ENCODE assay signal across 29 mouse cellular contexts in genomic region chr1:36315776-36316100, GRCm38 (mm10). TPM values are rescaled to one million over a fixed set of nuclear protein-coding genes. Genes with fewer than 3 reads are reported as not detected.
DNase-seq lines count a peak whose midpoint lies in the region; ATAC-seq and TF ChIP-seq lines count a peak whose summit lies in the region.
"Had no signal": no experiment of that assay in that cellular context is flagged by ENCODE, and none has a peak within 500 bp of the region (broad histone marks: within the 10 kb centered on the region; RNA-seq: fewer than 3 reads in every experiment).

No protein-coding gene starts in this region.

- no peaks in the 10 kb centered on the region for H3K27me3 ChIP-seq in midbrain, embryonic 11.5 days (ENCODE audit: control insufficient read depth, insufficient read depth, low read length)
- no peaks in the 10 kb centered on the region for H3K27me3 ChIP-seq in midbrain, embryonic 13.5 days
- H3K27me3 ChIP-seq in G1E (ENCODE audit: insufficient read depth, low read length), result no peaks in the 10 kb centered on the region; the same call in 1 of the 2 replicates
- no peaks in the 10 kb centered on the region for H3K27me3 ChIP-seq in myocyte (ENCODE audit: control insufficient read depth, insufficient read depth, insufficient read length)
- H3K27me3 ChIP-seq in heart, embryonic 10.5 days (ENCODE audit: insufficient read depth, poor library complexity, severe bottlenecking), result no peaks in the 10 kb centered on the region
- H3K27me3 ChIP-seq: embryonic facial prominence, embryonic 12.5 days; embryonic facial prominence, embryonic 15.5 days; heart, embryonic 12.5 days; heart, embryonic 15.5 days had no signal

- no peak overlapping the region for H3K4me3 ChIP-seq in midbrain, embryonic 11.5 days (ENCODE audit: low read depth, low read length)
- no peak overlapping the region for H3K4me3 ChIP-seq in midbrain, embryonic 13.5 days (replicated peaks)
- H3K4me3 ChIP-seq in G1E (ENCODE audit: low read depth, low read length) (no peak overlapping the region), myocyte (no peak overlapping the region)
- H3K4me3 ChIP-seq in heart, embryonic 10.5 days, result no peak overlapping the region
- H3K4me3 ChIP-seq: embryonic facial prominence, embryonic 12.5 days; embryonic facial prominence, embryonic 15.5 days; gastrocnemius, adult 2 months; heart, embryonic 12.5 days; heart, embryonic 15.5 days had no signal

- H3K36me3 ChIP-seq in midbrain, embryonic 11.5 days (ENCODE audit: control insufficient read depth, insufficient read depth, low read length), result no peaks in the 10 kb centered on the region
- H3K36me3 ChIP-seq in midbrain, embryonic 13.5 days, result peaks cover 10% of the 10 kb centered on the region; the same call in 1 of the 2 replicates
- H3K36me3 ChIP-seq in G1E (replicated peaks), result peaks cover 95% of the 10 kb centered on the region
- H3K36me3 ChIP-seq in myocyte (ENCODE audit: control insufficient read depth, insufficient read depth), result peaks cover 75% of the 10 kb centered on the region
- peaks cover 14% of the 10 kb centered on the region for H3K36me3 ChIP-seq in heart, embryonic 10.5 days

- H3K4me2 ChIP-seq in midbrain, embryonic 11.5 days, result no peak overlapping the region
- H3K4me2 ChIP-seq in midbrain, embryonic 13.5 days (replicated peaks), result no peak overlapping the region
- no peak overlapping the region for H3K4me2 ChIP-seq in myocyte (ENCODE audit: low read depth)
- H3K4me2 ChIP-seq: embryonic facial prominence, embryonic 12.5 days; embryonic facial prominence, embryonic 15.5 days; heart, embryonic 12.5 days; heart, embryonic 15.5 days; hindbrain, embryonic 14.5 days had no signal

- no peaks in the 10 kb centered on the region for H3K9me3 ChIP-seq in midbrain, embryonic 11.5 days (ENCODE audit: control insufficient read depth, low read length)
- H3K9me3 ChIP-seq in midbrain, embryonic 13.5 days, result no peaks in the 10 kb centered on the region
- no peaks in the 10 kb centered on the region for H3K9me3 ChIP-seq in G1E (replicated peaks)
- H3K9me3 ChIP-seq in heart, embryonic 10.5 days, result no peaks in the 10 kb centered on the region
- H3K9me3 ChIP-seq: embryonic facial prominence, embryonic 12.5 days; embryonic facial prominence, embryonic 15.5 days; heart, embryonic 12.5 days; heart, embryonic 15.5 days had no signal

- no peak overlapping the region for H3K27ac ChIP-seq in midbrain, embryonic 11.5 days (ENCODE audit: low read depth, low read length)
- no peak overlapping the region for H3K27ac ChIP-seq in midbrain, embryonic 13.5 days
- no peak overlapping the region for H3K27ac ChIP-seq in heart, embryonic 10.5 days
- H3K27ac ChIP-seq: embryonic facial prominence, embryonic 12.5 days; embryonic facial prominence, embryonic 15.5 days; gastrocnemius, adult 2 months; heart, embryonic 15.5 days; hindbrain, embryonic 14.5 days; hindbrain, postnatal 0 days had no signal

- ATAC-seq in midbrain, embryonic 11.5 days (ENCODE audit: low FRiP score), result no peak
- no peak for ATAC-seq in midbrain, embryonic 13.5 days
- no peak for ATAC-seq in G1E (ENCODE audit: extremely low read depth, insufficient number of reproducible peaks, low FRiP score, poor library complexity, severe bottlenecking)
- ATAC-seq: forebrain, embryonic 14.5 days; hindbrain, postnatal 0 days; inflammation-experienced regulatory T-cells, adult 6 months; intestine, embryonic 16.5 days had no signal

- 0 out of 2 replicates have a peak, but pooled peaks have one; percentile 11 for TF ChIP-seq CTCF in G1E (IDR thresholded peaks at IDR 0.05; ENCODE audit: low read depth, low read length)

- H3ac ChIP-seq in myocyte (ENCODE audit: control insufficient read depth, insufficient read length), result no peak overlapping the region

- DNase-seq in midbrain, embryonic 11.5 days (ENCODE audit: low spot score, missing footprints), result peak; percentile 56
- DNase-seq in G1E (ENCODE audit: low spot score), result no peak
- no peak for DNase-seq in kidney, adult 18-20 months
- no peak for DNase-seq in heart, embryonic 10.5 days (ENCODE audit: low spot score)
- DNase-seq: cerebellum, adult 11 months; cerebellum, adult 2 months; cerebellum, adult 9-11 months; cerebellum, postnatal 25 days; forebrain, postnatal 0 days; gastrocnemius, adult 2 months; gastrocnemius, postnatal 14 days; heart, adult 11 months; heart, postnatal 10 days; heart, postnatal 36 days had no signal

- 89% methylated on average over 2 of the region's 2 CpGs for WGBS in midbrain, embryonic 11.5 days
- WGBS in midbrain, embryonic 13.5 days, result 76% methylated on average over 2 of the region's 2 CpGs
- WGBS in heart, embryonic 10.5 days, result 84% methylated on average over 2 of the region's 2 CpGs

- no peak for TF ChIP-seq POLR2A in myocyte (IDR thresholded peaks at IDR 0.05; ENCODE audit: insufficient read length, low read depth)

- H3K9ac ChIP-seq in midbrain, embryonic 11.5 days (ENCODE audit: low read length), result no peak overlapping the region
- H3K9ac ChIP-seq in midbrain, embryonic 13.5 days (replicated peaks), result no peak overlapping the region
- H3K9ac ChIP-seq: embryonic facial prominence, embryonic 12.5 days; embryonic facial prominence, embryonic 15.5 days; forebrain, postnatal 0 days; heart, embryonic 12.5 days; heart, embryonic 15.5 days; hindbrain, embryonic 14.5 days had no signal

- no peaks in the 10 kb centered on the region for H3K4me1 ChIP-seq in midbrain, embryonic 11.5 days (ENCODE audit: control insufficient read depth, insufficient read depth, low read length)
- H3K4me1 ChIP-seq in midbrain, embryonic 13.5 days (replicated peaks), result no peaks in the 10 kb centered on the region
- peaks cover 24% of the 10 kb centered on the region for H3K4me1 ChIP-seq in G1E (ENCODE audit: insufficient read depth, low read depth, low read length)
- H3K4me1 ChIP-seq in heart, embryonic 10.5 days, result 0 out of 2 replicates have a peak, but pooled peaks cover 5% of the 10 kb centered on the region
- H3K4me1 ChIP-seq: embryonic facial prominence, embryonic 12.5 days; embryonic facial prominence, embryonic 15.5 days; heart, embryonic 12.5 days; heart, embryonic 15.5 days had no signal

- H3K79me2 ChIP-seq in myocyte (ENCODE audit: control insufficient read depth, insufficient read depth), result peaks cover 62% of the 10 kb centered on the region

TF ChIP-seq in myocyte, 11 proteins besides CTCF, POLR2A, EP300 and RAD21:
- no peak for TF ChIP-seq TCF12 (IDR thresholded peaks at IDR 0.05; ENCODE audit: insufficient read depth, poor library complexity, severe bottlenecking)
- no peak for TF ChIP-seq USF1 (IDR thresholded peaks at IDR 0.05; ENCODE audit: low read depth)
- TF ChIP-seq REST (IDR thresholded peaks at IDR 0.05; ENCODE audit: insufficient read depth, insufficient read length), result no peak
- no peak for TF ChIP-seq TCF3 (IDR thresholded peaks at IDR 0.05; ENCODE audit: insufficient read length, low read depth)
- TF ChIP-seq SRF (IDR thresholded peaks at IDR 0.05; ENCODE audit: control insufficient read depth, insufficient read length, low read depth), result no peak
- TF ChIP-seq POLR2AphosphoS2 (IDR thresholded peaks at IDR 0.05; ENCODE audit: insufficient read length, low read depth), result peak; percentile 30
- TF ChIP-seq MYOD1 (IDR thresholded peaks at IDR 0.05; ENCODE audit: control insufficient read depth in 1 of 3, insufficient read length in 2 of 3, low read depth in 2 of 3), result no peak
- no peak for TF ChIP-seq E2F4 (IDR thresholded peaks at IDR 0.05; ENCODE audit: insufficient read depth)
- TF ChIP-seq MAX (IDR thresholded peaks at IDR 0.05; ENCODE audit: low read depth), result no peak

RNA-seq across cellular contexts. Expression of gene Arid5a, which starts 8.2 kb away (rescaled TPM):
- polyA plus RNA-seq in midbrain, embryonic 11.5 days (2014; fragmentation: Nextera tagmentation; extraction: Ambion mirVana), result 1.8 and 2.0 TPM in 2 replicates
- 2.3 and 2.4 TPM in 2 replicates for polyA plus RNA-seq in midbrain, embryonic 13.5 days (2015; fragmentation: Nextera tagmentation; extraction: Ambion mirVana)
- 5.5 and 8.7 TPM in 2 replicates for total RNA-seq in G1E (2014; fragmentation: Nextera tagmentation)
- 8.2 and 8.4 TPM in 2 replicates for total RNA-seq in G1E (2017)
- 32.1 and 33.6 TPM in 2 replicates for polyA plus RNA-seq in G1E (2012)
- 65.8 TPM for polyA plus RNA-seq in myocyte (2012; fragmentation: generic; extraction: Trizol)
- 5.3 and 6.7 TPM in 2 replicates for polyA plus RNA-seq in heart, embryonic 10.5 days (2016; fragmentation: Nextera tagmentation; extraction: Ambion mirVana)

RNA-seq across cellular contexts. Expression of gene Neurl3, which starts 41.3 kb away (rescaled TPM):
- 0.33 and 0.57 TPM in 2 replicates for polyA plus RNA-seq in midbrain, embryonic 11.5 days (2014; fragmentation: Nextera tagmentation; extraction: Ambion mirVana)
- polyA plus RNA-seq in midbrain, embryonic 13.5 days (2015; fragmentation: Nextera tagmentation; extraction: Ambion mirVana), result 0.67 and 0.85 TPM in 2 replicates
- total RNA-seq in G1E (2014; fragmentation: Nextera tagmentation) (140 and 142 TPM in 2 replicates), G1E (2017) (91.7 and 120 TPM in 2 replicates)
- polyA plus RNA-seq in G1E (2012) (35.1 and 38.7 TPM in 2 replicates), myocyte (2012; fragmentation: generic; extraction: Trizol) (0.11 TPM)
- polyA plus RNA-seq in heart, embryonic 10.5 days (2016; fragmentation: Nextera tagmentation; extraction: Ambion mirVana), result 1.6 and 2.3 TPM in 2 replicates

RNA-seq across cellular contexts. Expression of gene Kansl3, which starts 53.2 kb away (rescaled TPM):
- 28.1 and 33.9 TPM in 2 replicates for polyA plus RNA-seq in midbrain, embryonic 11.5 days (2014; fragmentation: Nextera tagmentation; extraction: Ambion mirVana)
- polyA plus RNA-seq in midbrain, embryonic 13.5 days (2015; fragmentation: Nextera tagmentation; extraction: Ambion mirVana), result 40.6 and 41.9 TPM in 2 replicates
- 40.9 and 47.3 TPM in 2 replicates for total RNA-seq in G1E (2014; fragmentation: Nextera tagmentation)
- 43.3 and 48.7 TPM in 2 replicates for total RNA-seq in G1E (2017)
- polyA plus RNA-seq in G1E (2012), result 35.9 and 50.0 TPM in 2 replicates
- polyA plus RNA-seq in myocyte (2012; fragmentation: generic; extraction: Trizol), result 35.7 TPM
- 46.7 and 52.1 TPM in 2 replicates for polyA plus RNA-seq in heart, embryonic 10.5 days (2016; fragmentation: Nextera tagmentation; extraction: Ambion mirVana)

RNA-seq across cellular contexts. Expression of gene Fer1l5, which starts 56.4 kb away (rescaled TPM):
- 1.4 and 2.0 TPM in 2 replicates for polyA plus RNA-seq in midbrain, embryonic 11.5 days (2014; fragmentation: Nextera tagmentation; extraction: Ambion mirVana)
- polyA plus RNA-seq in midbrain, embryonic 13.5 days (2015; fragmentation: Nextera tagmentation; extraction: Ambion mirVana), result 1.9 and 2.5 TPM in 2 replicates
- total RNA-seq in G1E (2014; fragmentation: Nextera tagmentation) (not detected in 2 replicates), G1E (2017) (0.06 TPM in 1 of 2 replicates, not detected in the other)
- polyA plus RNA-seq in G1E (2012) (not detected in 2 replicates), myocyte (2012; fragmentation: generic; extraction: Trizol) (0.59 TPM)
- 0.74 and 1.3 TPM in 2 replicates for polyA plus RNA-seq in heart, embryonic 10.5 days (2016; fragmentation: Nextera tagmentation; extraction: Ambion mirVana)
- total RNA-seq: adrenal gland, postnatal 14 days; common myeloid progenitor, adult 5-6 weeks; forebrain, postnatal 0 days; gastrocnemius, adult 2 months; gastrocnemius, postnatal 14 days; heart, adult 8-10 months; heart, postnatal 10 days; heart, postnatal 36 days; hindbrain, postnatal 0 days; MEL had no signal
- polyA plus RNA-seq: cerebellum, adult 2 months had no signal

Comparison
In these comparisons a context has a peak if more than half of its experiments do, and no peak if none do; other contexts are left out.
1. RNA of gene Neurl3, which starts 41.3 kb away (polyA plus RNA-seq): 35.1 to 38.7 TPM in G1E; 1.6 to 2.3 TPM in heart, embryonic 10.5 days, 0.67 to 0.85 TPM in midbrain, embryonic 13.5 days, 0.33 to 0.57 TPM in midbrain, embryonic 11.5 days and 0.11 TPM in myocyte (single experiment); every median in the first group is over 10 times any median in the second.